Comparison of ENCODE assay signal across 25 mouse cellular contexts in the genomic region with DNA sequence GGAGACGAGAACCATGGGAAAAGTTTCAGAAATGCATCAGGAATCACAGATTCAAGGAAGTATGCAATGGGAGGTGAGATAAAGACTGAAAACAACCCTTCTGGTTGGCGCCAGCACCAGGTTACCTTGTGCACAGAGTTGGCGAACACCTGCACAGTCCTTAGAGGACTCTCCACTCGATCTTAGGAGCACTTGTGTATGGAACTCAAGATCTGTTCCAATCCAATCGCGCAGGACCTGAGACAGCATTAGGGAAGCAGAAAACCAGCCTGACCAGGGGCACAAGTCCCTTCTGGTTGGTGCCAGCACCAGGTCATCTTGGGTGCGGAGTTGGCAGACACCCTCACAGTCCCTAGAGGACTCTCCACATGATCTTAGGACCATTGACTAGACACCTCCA. TPM values are rescaled to one million over a fixed set of nuclear protein-coding genes. Genes with fewer than 3 reads are reported as not detected.
DNase-seq lines count a peak whose midpoint lies in the region; ATAC-seq and TF ChIP-seq lines count a peak whose summit lies in the region.
"Had no signal": no experiment of that assay in that cellular context is flagged by ENCODE, and none has a peak within 500 bp of the region (broad histone marks: within the 10 kb centered on the region; RNA-seq: fewer than 3 reads in every experiment).

No protein-coding gene starts in this region.

- WGBS in lung, adult 2 months: 66% methylated on average over 7 of the region's 7 CpGs
- 54% methylated on average over 7 of the region's 7 CpGs for WGBS in lung, postnatal 0 days
- WGBS in limb, embryonic 10.5 days: 88% methylated on average over 7 of the region's 7 CpGs
- WGBS in kidney, embryonic 15.5 days: 82% methylated on average over 7 of the region's 7 CpGs
- 84% methylated on average over 7 of the region's 7 CpGs for WGBS in embryonic facial prominence, embryonic 10.5 days

- no peaks in the 10 kb centered on the region for H3K4me1 ChIP-seq in lung, adult 2 months (ENCODE audit: control insufficient read depth, insufficient read depth, low read length)
- no peaks in the 10 kb centered on the region for H3K4me1 ChIP-seq in lung, postnatal 0 days (ENCODE audit: insufficient read depth, low read depth, low read length)
- H3K4me1 ChIP-seq in limb, embryonic 10.5 days: no peaks in the 10 kb centered on the region
- H3K4me1 ChIP-seq in kidney, embryonic 15.5 days: no peaks in the 10 kb centered on the region
- no peaks in the 10 kb centered on the region for H3K4me1 ChIP-seq in embryonic facial prominence, embryonic 10.5 days
- H3K4me1 ChIP-seq: embryonic facial prominence, embryonic 12.5 days; forebrain, embryonic 13.5 days; forebrain, embryonic 15.5 days had no signal

- TF ChIP-seq CTCF in lung, adult 2 months (IDR thresholded peaks at IDR 0.05; ENCODE audit: insufficient read depth, low read length): no peak
- TF ChIP-seq CTCF in lung, postnatal 0 days (IDR thresholded peaks at IDR 0.05): no peak

- H3K27me3 ChIP-seq in lung, postnatal 0 days (replicated peaks; ENCODE audit: insufficient read depth, low read length): no peaks in the 10 kb centered on the region
- no peaks in the 10 kb centered on the region for H3K27me3 ChIP-seq in limb, embryonic 10.5 days (ENCODE audit: low read depth, poor library complexity, severe bottlenecking)
- H3K27me3 ChIP-seq in kidney, embryonic 15.5 days: no peaks in the 10 kb centered on the region
- no peaks in the 10 kb centered on the region for H3K27me3 ChIP-seq in embryonic facial prominence, embryonic 10.5 days (replicated peaks; ENCODE audit: low read depth, poor library complexity, severe bottlenecking)
- H3K27me3 ChIP-seq: embryonic facial prominence, embryonic 12.5 days; forebrain, embryonic 13.5 days; forebrain, embryonic 15.5 days had no signal

- H3K27ac ChIP-seq in lung, postnatal 0 days (ENCODE audit: low read length): no peak overlapping the region
- no peak overlapping the region for H3K27ac ChIP-seq in limb, embryonic 10.5 days
- H3K27ac ChIP-seq in kidney, embryonic 15.5 days: no peak overlapping the region
- H3K27ac ChIP-seq in embryonic facial prominence, embryonic 10.5 days (replicated peaks): no peak overlapping the region
- H3K27ac ChIP-seq: embryonic facial prominence, embryonic 12.5 days; forebrain, embryonic 13.5 days; forebrain, embryonic 15.5 days had no signal

- H3K9me3 ChIP-seq in lung, postnatal 0 days (ENCODE audit: low read length): no peaks in the 10 kb centered on the region
- H3K9me3 ChIP-seq in limb, embryonic 10.5 days (replicated peaks): no peaks in the 10 kb centered on the region
- H3K9me3 ChIP-seq in kidney, embryonic 15.5 days (replicated peaks): no peaks in the 10 kb centered on the region
- peaks cover 8% of the 10 kb centered on the region; the same call in 1 of the 2 replicates for H3K9me3 ChIP-seq in embryonic facial prominence, embryonic 10.5 days
- H3K9me3 ChIP-seq: forebrain, embryonic 13.5 days; forebrain, embryonic 15.5 days had no signal

- DNase-seq in lung, adult 2 months: peak; percentile 13
- peak; percentile 31 for DNase-seq in lung, postnatal 0 days (ENCODE audit: low spot score)
- DNase-seq in lung, postnatal 14 days: peak; percentile 2
- peak; percentile 57 for DNase-seq in lung, postnatal 36 days
- no peak for DNase-seq in limb, embryonic 10.5 days (ENCODE audit: low spot score)
- DNase-seq in embryonic facial prominence, embryonic 10.5 days (ENCODE audit: low spot score): no peak
- DNase-seq in kidney, adult 18-20 months: no peak
- DNase-seq: adrenal gland, adult 2 months; adrenal gland, postnatal 10 days; adrenal gland, postnatal 25 days; cerebellum, adult 11 months; cerebellum, adult 18-20 months; cerebellum, adult 8-10 months; cerebellum, adult 9-11 months; cerebellum, postnatal 14 days; cerebellum, postnatal 36 days; embryo, embryonic 11 days had no signal

- no peak overlapping the region for H3K9ac ChIP-seq in lung, postnatal 0 days (replicated peaks; ENCODE audit: low read depth)
- no peak overlapping the region for H3K9ac ChIP-seq in kidney, embryonic 15.5 days
- H3K9ac ChIP-seq: embryonic facial prominence, embryonic 12.5 days; forebrain, embryonic 13.5 days; forebrain, embryonic 15.5 days had no signal

- TF ChIP-seq EP300 in lung, postnatal 0 days (IDR thresholded peaks at IDR 0.05): no peak

- no peak overlapping the region for H3K4me3 ChIP-seq in lung, adult 2 months (replicated peaks; ENCODE audit: extremely low read depth, low read depth, low read length)
- no peak overlapping the region for H3K4me3 ChIP-seq in lung, postnatal 0 days (ENCODE audit: low read depth, low read length)
- no peak overlapping the region for H3K4me3 ChIP-seq in limb, embryonic 10.5 days
- no peak overlapping the region for H3K4me3 ChIP-seq in kidney, embryonic 15.5 days (replicated peaks)
- H3K4me3 ChIP-seq in embryonic facial prominence, embryonic 10.5 days: no peak overlapping the region
- H3K4me3 ChIP-seq: embryonic facial prominence, embryonic 12.5 days; forebrain, embryonic 13.5 days; forebrain, embryonic 15.5 days had no signal

- no peaks in the 10 kb centered on the region for H3K36me3 ChIP-seq in lung, postnatal 0 days (ENCODE audit: insufficient read depth, low read length)
- no peaks in the 10 kb centered on the region for H3K36me3 ChIP-seq in limb, embryonic 10.5 days
- no peaks in the 10 kb centered on the region for H3K36me3 ChIP-seq in kidney, embryonic 15.5 days
- H3K36me3 ChIP-seq in embryonic facial prominence, embryonic 10.5 days (replicated peaks): no peaks in the 10 kb centered on the region
- H3K36me3 ChIP-seq: embryonic facial prominence, embryonic 12.5 days; forebrain, embryonic 15.5 days had no signal

- H3K4me2 ChIP-seq in lung, postnatal 0 days (replicated peaks; ENCODE audit: low read depth, low read length): no peak overlapping the region
- no peak overlapping the region for H3K4me2 ChIP-seq in kidney, embryonic 15.5 days
- H3K4me2 ChIP-seq: embryonic facial prominence, embryonic 12.5 days; forebrain, embryonic 13.5 days; forebrain, embryonic 15.5 days had no signal

- no peak for TF ChIP-seq POLR2A in lung, adult 2 months (IDR thresholded peaks at IDR 0.05; ENCODE audit: borderline replicate concordance, extremely low read depth, low read depth, low read length)

- peak; percentile 80 for ATAC-seq in lung, postnatal 0 days
- no peak for ATAC-seq in kidney, embryonic 15.5 days (replicated peaks; ENCODE audit: low FRiP score)
- ATAC-seq: forebrain, embryonic 13.5 days; forebrain, embryonic 15.5 days had no signal

RNA-seq across cellular contexts. Expression of gene Gp6, which starts 24.0 kb away (rescaled TPM):
- polyA plus RNA-seq in lung, adult 2 months (2012; rRNA removed): 0.41 and 0.49 TPM in 2 replicates
- polyA plus RNA-seq in lung, postnatal 0 days (2015; fragmentation: Nextera tagmentation; extraction: Ambion mirVana): 0.54 and 0.57 TPM in 2 replicates
- polyA plus RNA-seq in limb, embryonic 10.5 days (2016; fragmentation: Nextera tagmentation; extraction: Ambion mirVana): 0.30 and 0.35 TPM in 2 replicates
- 0.35 TPM in 1 of 2 replicates, not detected in the other for polyA plus RNA-seq in kidney, embryonic 15.5 days (2015; fragmentation: Nextera tagmentation; extraction: Ambion mirVana)
- polyA plus RNA-seq in embryonic facial prominence, embryonic 10.5 days (2016; fragmentation: Nextera tagmentation; extraction: Ambion mirVana): 0.24 and 0.31 TPM in 2 replicates
- polyA plus RNA-seq: adrenal gland, adult 2 months; C2C12 had no signal

RNA-seq across cellular contexts. Expression of gene Ncr1, which starts 36.0 kb away (rescaled TPM):
- polyA plus RNA-seq in lung, adult 2 months (2012; rRNA removed): 1.7 and 2.5 TPM in 2 replicates
- 0.12 and 0.16 TPM in 2 replicates for polyA plus RNA-seq in lung, postnatal 0 days (2015; fragmentation: Nextera tagmentation; extraction: Ambion mirVana)
- polyA plus RNA-seq in limb, embryonic 10.5 days (2016; fragmentation: Nextera tagmentation; extraction: Ambion mirVana): not detected in 2 replicates
- 0.14 TPM in 1 of 2 replicates, not detected in the other for polyA plus RNA-seq in kidney, embryonic 15.5 days (2015; fragmentation: Nextera tagmentation; extraction: Ambion mirVana)
- not detected in 2 replicates for polyA plus RNA-seq in embryonic facial prominence, embryonic 10.5 days (2016; fragmentation: Nextera tagmentation; extraction: Ambion mirVana)
- polyA plus RNA-seq: adrenal gland, adult 2 months; brain, embryonic 14.5 days; C2C12; embryonic facial prominence, embryonic 12.5 days; embryonic facial prominence, embryonic 14.5 days; forebrain, embryonic 11.5 days; forebrain, embryonic 13.5 days; forebrain, embryonic 15.5 days had no signal

Comparison
In these comparisons a context has a peak if more than half of its experiments do, and no peak if none do; other contexts are left out.
1. DNase-seq: peak in lung, adult 2 months (single experiment), lung, postnatal 0 days (single experiment), lung, postnatal 14 days (single experiment) and lung, postnatal 36 days (single experiment); none in limb, embryonic 10.5 days (single experiment), embryonic facial prominence, embryonic 10.5 days (single experiment) and kidney, adult 18-20 months (single experiment).